Mouse (Mus musculus): ENCODE results near the gene Nr6a1. TPM values are rescaled to one million over a fixed set of nuclear protein-coding genes. Genes with fewer than 3 reads are reported as not detected.

Nr6a1 gene
- total and polyA plus RNA-seq, 3 experiments: 0.81 to 12.0 (median 7.7) TPM

GRCm38 (mm10) chr2:38688791-38689520 lies 238.5 kb downstream of the Nr6a1 start:
- no peak overlapping the region for H3K4me3 ChIP-seq (ENCODE audit: low read depth, low read length)
- no peak for TF ChIP-seq GATA1 (IDR thresholded peaks at IDR 0.05; ENCODE audit: borderline replicate concordance, low read length)
- peak; percentile 15; the same call in 1 of the 2 replicates for TF ChIP-seq CTCF (IDR thresholded peaks at IDR 0.05; ENCODE audit: low read depth, low read length)
- TF ChIP-seq POLR2AphosphoS5 (IDR thresholded peaks at IDR 0.05; ENCODE audit: insufficient replicate concordance, low read depth, low read length): no peak
- no peak for DNase-seq (ENCODE audit: low spot score)
- ATAC-seq (ENCODE audit: extremely low read depth, insufficient number of reproducible peaks, low FRiP score, poor library complexity, severe bottlenecking): no peak
- peaks cover 82% of the 10 kb centered on the region for H3K27me3 ChIP-seq (ENCODE audit: insufficient read depth, low read length)
- H3K9me3 ChIP-seq (replicated peaks): no peaks in the 10 kb centered on the region
- peaks cover 5% of the 10 kb centered on the region; the same call in 1 of the 2 replicates for H3K4me1 ChIP-seq (ENCODE audit: insufficient read depth, low read depth, low read length)
- no peaks in the 10 kb centered on the region for H3K36me3 ChIP-seq (replicated peaks)

GRCm38 (mm10) chr2:38685746-38686145 lies 241.7 kb downstream of the Nr6a1 start:
- H3K9me3 ChIP-seq (replicated peaks): no peaks in the 10 kb centered on the region
- H3K27me3 ChIP-seq (ENCODE audit: insufficient read depth, low read length): peaks cover 73% of the 10 kb centered on the region
- H3K4me3 ChIP-seq (ENCODE audit: low read depth, low read length): no peak overlapping the region
- no peaks in the 10 kb centered on the region for H3K36me3 ChIP-seq (replicated peaks)
- ATAC-seq (ENCODE audit: extremely low read depth, insufficient number of reproducible peaks, low FRiP score, poor library complexity, severe bottlenecking): no peak
- no peak for DNase-seq (ENCODE audit: low spot score)
- peaks cover 14% of the 10 kb centered on the region for H3K4me1 ChIP-seq (ENCODE audit: insufficient read depth, low read depth, low read length)
- TF ChIP-seq POLR2AphosphoS5 (IDR thresholded peaks at IDR 0.05; ENCODE audit: insufficient replicate concordance, low read depth, low read length): no peak
- no peak for TF ChIP-seq GATA1 (IDR thresholded peaks at IDR 0.05; ENCODE audit: borderline replicate concordance, low read length)
- TF ChIP-seq CTCF (IDR thresholded peaks at IDR 0.05; ENCODE audit: low read depth, low read length): no peak
- TF ChIP-seq TAL1 (conservative IDR thresholded peaks at IDR 0.05; ENCODE audit: low read depth, low read length): no peak

- DNase-seq (ENCODE audit: low spot score): no peak
- peak; percentile 15; the same call in 1 of the 2 replicates for ATAC-seq (ENCODE audit: extremely low read depth, insufficient number of reproducible peaks, low FRiP score, poor library complexity, severe bottlenecking)
- peaks cover 9% of the 10 kb centered on the region for H3K4me1 ChIP-seq (ENCODE audit: insufficient read depth, low read depth, low read length)
- no peak overlapping the region for H3K4me3 ChIP-seq (ENCODE audit: low read depth, low read length)
- no peak for TF ChIP-seq GATA1 (IDR thresholded peaks at IDR 0.05; ENCODE audit: borderline replicate concordance, low read length)
- H3K27me3 ChIP-seq (ENCODE audit: insufficient read depth, low read length): peaks cover 59% of the 10 kb centered on the region
- no peaks in the 10 kb centered on the region for H3K9me3 ChIP-seq (replicated peaks)
- no peaks in the 10 kb centered on the region for H3K36me3 ChIP-seq (replicated peaks)
These were observed 244.4 kb downstream of the Nr6a1 start for GRCm38 (mm10) chr2:38683083-38683482.

- ATAC-seq (ENCODE audit: extremely low read depth, insufficient number of reproducible peaks, low FRiP score, poor library complexity, severe bottlenecking) (no peak), DNase-seq (ENCODE audit: low spot score) (no peak)
- H3K27me3 ChIP-seq (ENCODE audit: insufficient read depth, low read length): peaks cover 54% of the 10 kb centered on the region
- H3K36me3 ChIP-seq (replicated peaks): no peaks in the 10 kb centered on the region
- no peaks in the 10 kb centered on the region for H3K9me3 ChIP-seq (replicated peaks)
- TF ChIP-seq CTCF (IDR thresholded peaks at IDR 0.05; ENCODE audit: low read depth, low read length): no peak
- TF ChIP-seq POLR2AphosphoS5 (IDR thresholded peaks at IDR 0.05; ENCODE audit: insufficient replicate concordance, low read depth, low read length): no peak
- TF ChIP-seq TAL1 (conservative IDR thresholded peaks at IDR 0.05; ENCODE audit: low read depth, low read length): no peak
- TF ChIP-seq GATA1 (IDR thresholded peaks at IDR 0.05; ENCODE audit: borderline replicate concordance, low read length): no peak
- TF ChIP-seq GATA2 (IDR thresholded peaks at IDR 0.05; ENCODE audit: borderline replicate concordance, low read depth, low read length): no peak
- H3K4me1 ChIP-seq (ENCODE audit: insufficient read depth, low read depth, low read length): peaks cover 9% of the 10 kb centered on the region
- no peak overlapping the region for H3K4me3 ChIP-seq (ENCODE audit: low read depth, low read length)
These were observed 245.3 kb downstream of the Nr6a1 start for GRCm38 (mm10) chr2:38682209-38682608.

- Histone ChIP-seq H3K4me3 (ENCODE audit: low read depth, low read length) (no peak overlapping the region), H3K9me3 (replicated peaks) (no peaks in the 10 kb centered on the region), H3K4me1 (ENCODE audit: insufficient read depth, low read depth, low read length) (peaks cover 9% of the 10 kb centered on the region), H3K36me3 (replicated peaks) (no peaks in the 10 kb centered on the region), H3K27me3 (ENCODE audit: insufficient read depth, low read length) (peaks cover 42% of the 10 kb centered on the region)
- no peak for TF ChIP-seq POLR2AphosphoS5 (IDR thresholded peaks at IDR 0.05; ENCODE audit: insufficient replicate concordance, low read depth, low read length)
- TF ChIP-seq GATA2 (IDR thresholded peaks at IDR 0.05; ENCODE audit: borderline replicate concordance, low read depth, low read length): no peak
- TF ChIP-seq CTCF (IDR thresholded peaks at IDR 0.05; ENCODE audit: low read depth, low read length): no peak
- TF ChIP-seq GATA1 (IDR thresholded peaks at IDR 0.05; ENCODE audit: borderline replicate concordance, low read length): no peak
- no peak for TF ChIP-seq TAL1 (conservative IDR thresholded peaks at IDR 0.05; ENCODE audit: low read depth, low read length)
- DNase-seq (ENCODE audit: low spot score): no peak
- no peak for ATAC-seq (ENCODE audit: extremely low read depth, insufficient number of reproducible peaks, low FRiP score, poor library complexity, severe bottlenecking)
These were observed 248.5 kb downstream of the Nr6a1 start for GRCm38 (mm10) chr2:38678947-38679346.

- no peak for DNase-seq (ENCODE audit: low spot score)
- Histone ChIP-seq H3K27me3 (ENCODE audit: insufficient read depth, low read length) (peaks cover 40% of the 10 kb centered on the region), H3K4me1 (ENCODE audit: insufficient read depth, low read depth, low read length) (no peaks in the 10 kb centered on the region), H3K9me3 (replicated peaks) (no peaks in the 10 kb centered on the region), H3K4me3 (ENCODE audit: low read depth, low read length) (no peak overlapping the region), H3K36me3 (replicated peaks) (no peaks in the 10 kb centered on the region)
- TF ChIP-seq TAL1 (conservative IDR thresholded peaks at IDR 0.05; ENCODE audit: low read depth, low read length) (no peak), GATA2 (IDR thresholded peaks at IDR 0.05; ENCODE audit: borderline replicate concordance, low read depth, low read length) (no peak), GATA1 (IDR thresholded peaks at IDR 0.05; ENCODE audit: borderline replicate concordance, low read length) (no peak), CTCF (IDR thresholded peaks at IDR 0.05; ENCODE audit: low read depth, low read length) (no peak), POLR2AphosphoS5 (IDR thresholded peaks at IDR 0.05; ENCODE audit: insufficient replicate concordance, low read depth, low read length) (no peak)
- no peak for ATAC-seq (ENCODE audit: extremely low read depth, insufficient number of reproducible peaks, low FRiP score, poor library complexity, severe bottlenecking)
These were observed 252.0 kb downstream of the Nr6a1 start for GRCm38 (mm10) chr2:38675366-38675969.

Other genes starting within 250 kb of the Nr6a1 start
- gene Nr5a1, start 213.1 kb downstream of the Nr6a1 start, total RNA-seq (2014; fragmentation: Nextera tagmentation): not detected in 2 replicates
- 0.11 and 0.12 TPM in 2 replicates for gene Nr5a1, start 213.1 kb downstream of the Nr6a1 start, total RNA-seq (2017)
- gene Nr5a1, start 213.1 kb downstream of the Nr6a1 start, polyA plus RNA-seq (2012): 0.03 and 0.04 TPM in 2 replicates
- gene Olfml2a, start 4.3 kb upstream of the Nr6a1 start, total RNA-seq (2014; fragmentation: Nextera tagmentation): not detected in 2 replicates
- 0.05 and 0.12 TPM in 2 replicates for gene Olfml2a, start 4.3 kb upstream of the Nr6a1 start, total RNA-seq (2017)
- gene Olfml2a, start 4.3 kb upstream of the Nr6a1 start, polyA plus RNA-seq (2012): not detected in 2 replicates
- gene Wdr38, start 69.8 kb upstream of the Nr6a1 start, total RNA-seq (2014; fragmentation: Nextera tagmentation): 1.6 and 1.9 TPM in 2 replicates
- 1.8 and 2.3 TPM in 2 replicates for gene Wdr38, start 69.8 kb upstream of the Nr6a1 start, total RNA-seq (2017)
- gene Wdr38, start 69.8 kb upstream of the Nr6a1 start, polyA plus RNA-seq (2012): 0.25 and 0.34 TPM in 2 replicates
- 33.3 and 34.3 TPM in 2 replicates for gene Arpc5l, start 77.7 kb upstream of the Nr6a1 start, total RNA-seq (2014; fragmentation: Nextera tagmentation)
- 62.4 and 71.6 TPM in 2 replicates for gene Arpc5l, start 77.7 kb upstream of the Nr6a1 start, total RNA-seq (2017)
- 59.8 and 85.1 TPM in 2 replicates for gene Arpc5l, start 77.7 kb upstream of the Nr6a1 start, polyA plus RNA-seq (2012)
- gene Rpl35, start 77.9 kb upstream of the Nr6a1 start, total RNA-seq (2014; fragmentation: Nextera tagmentation): 628 and 641 TPM in 2 replicates
- gene Rpl35, start 77.9 kb upstream of the Nr6a1 start, total RNA-seq (2017): 1,378 and 1,941 TPM in 2 replicates
- gene Rpl35, start 77.9 kb upstream of the Nr6a1 start, polyA plus RNA-seq (2012): 315 and 358 TPM in 2 replicates
- gene Golga1, start 137.9 kb upstream of the Nr6a1 start, total RNA-seq (2014; fragmentation: Nextera tagmentation): 29.4 and 33.5 TPM in 2 replicates
- 26.7 and 27.9 TPM in 2 replicates for gene Golga1, start 137.9 kb upstream of the Nr6a1 start, total RNA-seq (2017)
- gene Golga1, start 137.9 kb upstream of the Nr6a1 start, polyA plus RNA-seq (2012): 1.9 and 2.3 TPM in 2 replicates